Mouse (Mus musculus): Measurements from ENCODE around the gene Klrg1. TPM values are rescaled to one million over a fixed set of nuclear protein-coding genes. Genes with fewer than 3 reads are reported as not detected.

The Klrg1 gene
- total and polyA plus RNA-seq, 3 experiments = 0.31 TPM; not detected in 2

DNA sequence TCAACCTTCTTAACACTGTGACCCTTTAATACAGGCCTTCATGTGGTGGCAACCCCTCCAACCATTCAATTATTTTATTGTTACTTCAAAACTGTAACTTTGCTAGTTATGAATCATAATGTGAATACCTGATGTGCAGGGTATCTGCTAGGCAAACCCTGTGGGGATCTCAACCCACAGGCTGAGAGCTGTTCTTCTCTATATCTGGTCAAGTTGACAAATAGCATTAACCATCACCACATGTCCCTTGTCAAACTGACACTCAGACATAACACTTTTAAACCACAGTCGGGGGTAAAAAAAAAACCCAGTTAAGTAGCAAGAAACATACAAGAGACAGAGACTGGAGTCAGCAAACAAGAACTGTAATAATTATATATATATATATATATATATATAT is 2.1 kb upstream of the Klrg1 start:
- no peaks in the 10 kb centered on the region for H3K27me3 ChIP-seq (ENCODE audit: control insufficient read depth, insufficient read depth, low read length)
- intact Hi-C loops (cut with DNase I) = no loop called here
- no peak overlapping the region for H3K27ac ChIP-seq
- no peak for TF ChIP-seq POLR2A (IDR thresholded peaks at IDR 0.05; ENCODE audit: insufficient read depth, low read depth, low read length)
- no peak for TF ChIP-seq CTCF (IDR thresholded peaks at IDR 0.05)
- no peak for TF ChIP-seq EP300 (IDR thresholded peaks at IDR 0.05; ENCODE audit: insufficient read depth, low read depth, low read length)
- no peaks in the 10 kb centered on the region for H3K79me2 ChIP-seq (replicated peaks; ENCODE audit: control insufficient read depth, insufficient read depth, low read length)
- no peak for DNase-seq
- WGBS = 64% methylated on average over 1 of the region's 1 CpGs
- no peaks in the 10 kb centered on the region for H3K36me3 ChIP-seq (ENCODE audit: control insufficient read depth, insufficient read depth, low read length)
- no peaks in the 10 kb centered on the region for H3K4me1 ChIP-seq (ENCODE audit: control insufficient read depth, insufficient read depth, low read length)
- H3K4me3 ChIP-seq = no peak overlapping the region
- no peak overlapping the region for H3K9ac ChIP-seq (ENCODE audit: low read depth, low read length)

- H3K4me3 ChIP-seq = no peak overlapping the region
- H3K4me1 ChIP-seq (ENCODE audit: control insufficient read depth, insufficient read depth, low read length) = no peaks in the 10 kb centered on the region
- no peak overlapping the region for H3K27ac ChIP-seq
- H3K27me3 ChIP-seq (ENCODE audit: control insufficient read depth, insufficient read depth, low read length) = no peaks in the 10 kb centered on the region
- 83% methylated on average over 4 of the region's 4 CpGs for WGBS
- H3K79me2 ChIP-seq (replicated peaks; ENCODE audit: control insufficient read depth, insufficient read depth, low read length) = no peaks in the 10 kb centered on the region
- no peak for DNase-seq
- no peak overlapping the region for H3K9ac ChIP-seq (ENCODE audit: low read depth, low read length)
- intact Hi-C loops (cut with DNase I) = no loop called here
- H3K36me3 ChIP-seq (ENCODE audit: control insufficient read depth, insufficient read depth, low read length) = no peaks in the 10 kb centered on the region
- TF ChIP-seq CTCF (IDR thresholded peaks at IDR 0.05) (no peak), EP300 (IDR thresholded peaks at IDR 0.05; ENCODE audit: insufficient read depth, low read depth, low read length) (no peak), POLR2A (IDR thresholded peaks at IDR 0.05; ENCODE audit: insufficient read depth, low read depth, low read length) (no peak)
Observed at GRCm38 (mm10) chr6:122284304-122284703, 1.6 kb upstream of the Klrg1 start.

- H3K79me2 ChIP-seq (replicated peaks; ENCODE audit: control insufficient read depth, insufficient read depth, low read length) = no peaks in the 10 kb centered on the region
- H3K4me3 ChIP-seq = no peak overlapping the region
- intact Hi-C loops (cut with DNase I) = no loop called here
- H3K36me3 ChIP-seq (ENCODE audit: control insufficient read depth, insufficient read depth, low read length) = no peaks in the 10 kb centered on the region
- no peak overlapping the region for H3K27ac ChIP-seq
- 72% methylated on average over 2 of the region's 2 CpGs for WGBS
- H3K4me1 ChIP-seq (ENCODE audit: control insufficient read depth, insufficient read depth, low read length) = no peaks in the 10 kb centered on the region
- no peak for DNase-seq
- no peaks in the 10 kb centered on the region for H3K27me3 ChIP-seq (ENCODE audit: control insufficient read depth, insufficient read depth, low read length)
- H3K9ac ChIP-seq (ENCODE audit: low read depth, low read length) = no peak overlapping the region
- no peak for TF ChIP-seq POLR2A (IDR thresholded peaks at IDR 0.05; ENCODE audit: insufficient read depth, low read depth, low read length)
- TF ChIP-seq CTCF (IDR thresholded peaks at IDR 0.05) = no peak
Observed at GRCm38 (mm10) chr6:122283429-122283828, 747 bp upstream of the Klrg1 start.

DNA sequence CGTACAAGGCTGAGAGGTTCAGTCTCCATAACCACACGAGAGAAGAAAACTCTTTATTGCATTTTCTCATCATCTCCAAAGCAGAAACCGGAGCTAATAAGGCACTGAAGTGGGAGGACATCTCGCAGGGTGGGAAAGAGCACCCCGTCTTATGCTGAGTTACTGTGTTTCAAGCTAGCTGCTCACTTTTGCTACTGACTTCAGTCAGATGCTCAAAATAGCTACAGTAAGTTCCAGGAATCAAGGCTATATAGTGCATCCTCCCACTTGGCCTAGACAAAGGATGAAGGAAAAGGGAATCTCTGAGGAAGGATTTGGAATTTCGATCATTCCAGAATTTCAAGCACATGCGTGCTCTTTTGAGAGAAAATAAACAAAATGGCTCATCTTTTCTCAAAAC is 6.1 kb downstream of the Klrg1 start:
- 68% methylated on average over 7 of the region's 7 CpGs for WGBS

DNA sequence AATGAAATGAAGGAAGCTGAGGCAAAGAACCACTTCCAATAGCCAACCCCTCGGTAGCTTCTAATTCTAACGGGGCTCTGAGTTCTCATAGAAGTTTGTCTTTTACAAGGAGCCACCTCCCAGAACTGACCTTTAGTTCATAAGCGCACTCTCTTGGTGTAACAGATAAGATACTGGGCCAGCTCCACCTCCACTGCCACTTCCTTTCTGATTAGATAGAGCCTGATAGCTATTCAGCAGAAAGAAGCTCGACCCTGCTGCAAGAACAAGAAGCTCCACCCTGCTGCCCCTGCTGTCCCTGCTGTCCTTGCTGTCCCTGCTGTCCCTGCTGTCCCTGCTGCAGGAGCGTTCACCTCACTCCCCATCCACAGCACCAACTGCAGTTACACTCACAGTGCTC is 8.1 kb downstream of the Klrg1 start:
- TF ChIP-seq POLR2A (IDR thresholded peaks at IDR 0.05; ENCODE audit: insufficient read depth, low read depth, low read length) = no peak
- DNase-seq = no peak
- Histone ChIP-seq H3K4me1 (ENCODE audit: control insufficient read depth, insufficient read depth, low read length) (no peaks in the 10 kb centered on the region), H3K9ac (ENCODE audit: low read depth, low read length) (no peak overlapping the region), H3K36me3 (ENCODE audit: control insufficient read depth, insufficient read depth, low read length) (no peaks in the 10 kb centered on the region), H3K79me2 (replicated peaks; ENCODE audit: control insufficient read depth, insufficient read depth, low read length) (no peaks in the 10 kb centered on the region), H3K27me3 (ENCODE audit: control insufficient read depth, insufficient read depth, low read length) (no peaks in the 10 kb centered on the region), H3K27ac (no peak overlapping the region), H3K4me3 (no peak overlapping the region)
- whole genome bisulfite sequencing = 21% methylated on average over 5 of the region's 5 CpGs
- intact Hi-C loops (cut with DNase I) = no loop called here

More for the DNA sequence above, 6.1 kb downstream of the Klrg1 start:
- H3K36me3 ChIP-seq (ENCODE audit: control insufficient read depth, insufficient read depth, low read length) = no peaks in the 10 kb centered on the region
- H3K27ac ChIP-seq = no peak overlapping the region
- H3K4me3 ChIP-seq = no peak overlapping the region
- H3K4me1 ChIP-seq (ENCODE audit: control insufficient read depth, insufficient read depth, low read length) = no peaks in the 10 kb centered on the region
- TF ChIP-seq POLR2A (IDR thresholded peaks at IDR 0.05; ENCODE audit: insufficient read depth, low read depth, low read length) (no peak), EP300 (IDR thresholded peaks at IDR 0.05; ENCODE audit: insufficient read depth, low read depth, low read length) (no peak), CTCF (IDR thresholded peaks at IDR 0.05) (no peak)
- intact Hi-C loops (cut with DNase I) = no loop called here
- no peak for DNase-seq
- no peaks in the 10 kb centered on the region for H3K27me3 ChIP-seq (ENCODE audit: control insufficient read depth, insufficient read depth, low read length)
- H3K79me2 ChIP-seq (replicated peaks; ENCODE audit: control insufficient read depth, insufficient read depth, low read length) = no peaks in the 10 kb centered on the region
- H3K9ac ChIP-seq (ENCODE audit: low read depth, low read length) = no peak overlapping the region

GRCm38 (mm10) chr6:122270152-122270551 is 12.5 kb downstream of the Klrg1 start:
- Histone ChIP-seq H3K4me3 (no peak overlapping the region), H3K79me2 (replicated peaks; ENCODE audit: control insufficient read depth, insufficient read depth, low read length) (no peaks in the 10 kb centered on the region), H3K9ac (ENCODE audit: low read depth, low read length) (no peak overlapping the region), H3K27ac (no peak overlapping the region), H3K27me3 (ENCODE audit: control insufficient read depth, insufficient read depth, low read length) (no peaks in the 10 kb centered on the region), H3K36me3 (ENCODE audit: control insufficient read depth, insufficient read depth, low read length) (no peaks in the 10 kb centered on the region), H3K4me1 (ENCODE audit: control insufficient read depth, insufficient read depth, low read length) (no peaks in the 10 kb centered on the region)
- intact Hi-C loops (cut with DNase I) = no loop called here
- no peak for DNase-seq
- TF ChIP-seq EP300 (IDR thresholded peaks at IDR 0.05; ENCODE audit: insufficient read depth, low read depth, low read length) = no peak
- TF ChIP-seq CTCF (IDR thresholded peaks at IDR 0.05) = no peak
- no peak for TF ChIP-seq POLR2A (IDR thresholded peaks at IDR 0.05; ENCODE audit: insufficient read depth, low read depth, low read length)
- 73% methylated on average over 11 of the region's 11 CpGs for WGBS
